Mouse (Mus musculus) liver, adult 2 months (tissue): Measurements from ENCODE around the gene Elovl5.

ENCODE experiments used
- CTCF ChIP-seq: fragments of 200-500 bp; IDR thresholded peaks from 2 replicates; pipeline ENCODE4 v1.5.1; 2011; ENCODE audit warnings: low read depth, low read length, control low read depth
- POLR2A ChIP-seq: fragments of 200-500 bp; IDR thresholded peaks from 2 replicates; pipeline ENCODE4 v1.6.1; 2011; ENCODE audit warnings: low read length, control low read depth; ENCODE audit not compliant: insufficient read depth; ENCODE audit errors: extremely low read depth

GRCm38 (mm10) chr9:77969192-77969953, 52.2 kb downstream of the Elovl5 start:
- no peak for TF ChIP-seq POLR2A
- TF ChIP-seq CTCF: no peak
